Mouse (Mus musculus): ENCODE data around the gene Syt16. TPM values are rescaled to one million over a fixed set of nuclear protein-coding genes. Genes with fewer than 3 reads are reported as not detected.

The Syt16 gene
- total RNA-seq (2023; ENCODE audit: inconsistent age): not detected in 4 replicates

DNA sequence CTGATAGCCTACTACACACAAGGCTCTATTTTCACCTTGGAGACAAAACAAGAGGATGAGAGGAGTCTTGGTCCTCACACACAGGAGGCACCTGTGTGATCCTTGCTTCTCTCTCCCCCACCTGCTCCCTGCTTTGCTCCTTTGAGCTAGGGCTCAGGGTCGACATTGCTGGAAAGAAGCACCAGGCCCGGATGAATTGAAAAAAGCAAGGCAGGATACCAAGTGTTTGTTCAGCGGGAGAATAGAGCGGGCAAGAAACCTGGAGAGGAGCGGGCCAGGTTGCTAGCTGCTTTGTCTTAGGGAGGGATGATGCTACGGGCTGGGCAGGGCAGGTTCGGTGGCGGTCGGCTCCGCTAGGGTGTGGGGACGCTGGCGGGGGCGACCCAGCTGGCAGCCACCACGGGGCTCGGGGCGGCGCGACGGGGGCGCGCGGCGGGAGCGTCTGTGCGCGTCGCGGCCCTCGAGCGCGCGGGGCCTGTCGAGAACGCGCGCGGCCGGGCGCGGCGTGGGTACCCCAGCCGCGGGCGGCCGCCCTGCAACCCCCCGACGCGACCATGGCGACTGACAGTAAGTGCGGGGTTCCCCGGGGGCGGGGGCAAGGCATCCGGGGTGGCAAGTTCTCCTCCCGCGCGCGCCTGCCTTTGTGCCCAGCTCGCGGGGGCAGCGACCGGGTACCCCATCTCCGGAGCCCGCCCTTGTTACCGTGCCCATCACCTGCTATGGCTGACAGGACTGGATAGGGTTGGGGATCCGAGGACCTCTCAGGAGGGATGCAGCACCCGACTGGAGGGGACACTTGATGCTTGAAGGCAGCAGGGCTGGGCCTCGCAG is at the start of gene Syt16:
Syt16 (plus strand) TSS at position 365 of the 831 bp plus-strand sequence.

DNA sequence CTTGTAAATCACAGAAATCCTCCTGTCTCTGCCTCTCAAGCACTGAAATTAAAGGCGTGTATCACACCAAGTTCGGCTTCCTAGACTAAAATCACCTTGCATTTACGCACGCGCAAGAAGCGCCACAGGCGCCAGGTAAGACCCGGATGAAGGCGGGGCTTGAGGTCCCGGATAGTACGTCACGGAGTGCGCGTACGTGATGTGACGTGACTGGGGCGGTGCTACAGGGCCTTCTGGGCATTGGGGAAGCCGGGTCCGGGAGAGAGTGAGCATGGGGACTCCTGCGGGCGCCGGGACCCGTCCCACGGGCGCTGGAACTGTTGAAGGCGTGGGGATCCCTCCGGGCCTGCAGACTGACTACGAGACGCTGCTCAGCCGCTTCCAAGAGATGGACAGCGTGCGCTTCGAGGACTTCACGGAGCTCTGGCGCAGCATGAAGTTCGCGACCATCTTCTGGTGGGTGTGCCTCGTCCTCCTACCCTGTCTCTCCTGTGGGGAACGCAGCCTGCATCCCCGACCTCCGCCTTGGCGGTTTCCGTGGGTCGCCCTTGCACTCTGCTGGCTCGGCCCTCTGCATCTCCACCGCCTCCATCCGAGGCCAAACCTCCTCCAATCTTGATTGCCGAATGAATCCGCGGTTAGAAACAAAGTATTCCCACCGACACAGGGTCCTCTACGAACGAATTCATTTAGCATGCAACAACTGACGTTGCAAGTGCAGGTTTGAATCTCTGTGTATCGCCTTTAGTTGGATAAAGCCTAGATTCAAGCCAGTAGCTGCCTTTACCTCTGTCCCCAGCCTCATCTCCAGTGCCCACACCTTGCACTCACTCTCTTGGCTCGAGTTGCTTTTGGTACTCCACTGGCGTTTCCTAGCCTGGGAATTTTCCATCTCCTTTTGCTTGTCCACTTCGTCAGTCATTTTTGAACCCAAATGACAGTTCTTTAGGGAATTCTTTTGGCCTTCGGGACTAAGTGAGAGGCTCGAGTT is 32.9 kb upstream of the Syt16 start, which contains the start of gene Snapc1:
Snapc1 (plus strand) TSS at position 191 of the 991 bp plus-strand sequence.

DNA sequence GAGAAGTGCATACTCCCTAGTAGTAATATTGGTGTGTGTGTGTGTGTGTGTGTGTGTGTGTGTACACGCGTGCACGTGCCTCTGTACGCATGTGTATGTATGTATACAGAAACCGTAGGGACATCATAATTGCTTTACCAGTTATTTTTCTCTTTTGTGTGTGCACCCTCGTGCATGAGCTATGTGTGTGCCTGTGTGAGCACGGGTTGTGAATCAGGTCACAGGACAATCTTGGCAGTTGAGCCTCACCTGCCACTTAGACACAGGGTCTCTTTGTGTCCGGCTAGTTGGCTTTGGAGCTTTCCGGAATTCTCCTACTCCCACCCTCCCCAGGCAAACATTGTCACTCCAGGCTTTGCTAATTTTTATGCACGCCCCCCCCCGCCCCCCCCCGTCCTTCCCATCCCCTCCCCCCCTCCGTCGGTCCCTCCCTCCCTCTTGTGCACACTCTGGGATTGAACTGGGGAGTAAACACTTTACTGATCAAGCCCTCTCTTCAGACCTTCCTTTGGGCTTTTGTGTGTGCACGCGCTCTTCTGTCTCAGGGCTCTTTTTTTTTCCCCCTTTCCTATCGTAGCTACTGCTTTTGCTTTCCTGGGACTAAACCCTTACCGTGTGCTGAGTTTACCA is 319.0 kb downstream of the Syt16 start, which contains the start of gene Gm11042:
Gm11042 (minus strand) TSS at position 51 of the 630 bp plus-strand sequence.

Other genes with a start within 250 kb of the Syt16 start
- 78.0 to 84.6 TPM (median 81.5 TPM) in 4 replicates for gene Hif1a, start 96.3 kb upstream of the Syt16 start, total RNA-seq (2023; ENCODE audit: inconsistent age)
- 5.7 to 12.7 TPM (median 6.8 TPM) in 4 replicates for gene Gm49321, start 60.0 kb upstream of the Syt16 start, total RNA-seq (2023; ENCODE audit: inconsistent age)
- 25.1 to 32.5 TPM (median 29.0 TPM) in 4 replicates for gene Snapc1, start 33.2 kb upstream of the Syt16 start, total RNA-seq (2023; ENCODE audit: inconsistent age)